Mouse (Mus musculus) natural killer cell, adult 2 months (primary cell): Measurements from ENCODE around the gene Cfap36.

Source experiments
- DNase-seq, 2 experiments: peaks; one replicate each; pipeline ENCODE4 v3.0.0; 2022; ENCODE audit warnings: low spot score in 2 of 2

Cfap36 gene

GRCm38 (mm10) chr11:29246883-29247650 is at the start of gene Cfap36:
Cfap36 (minus strand) TSS chr11:29247409.
- peak; percentile 91 for DNase-seq

GRCm38 (mm10) chr11:29287305-29287704 is 40.1 kb upstream of the Cfap36 start:
- no peak for DNase-seq

GRCm38 (mm10) chr11:29286040-29286439 is 38.8 kb upstream of the Cfap36 start:
- no peak for DNase-seq

- no peak for DNase-seq
Observed at GRCm38 (mm10) chr11:29274758-29275157, 27.5 kb upstream of the Cfap36 start.

GRCm38 (mm10) chr11:29267824-29268223 is 20.6 kb upstream of the Cfap36 start:
- DNase-seq = no peak

- no peak for DNase-seq
Observed at GRCm38 (mm10) chr11:29254643-29255042, 7.4 kb upstream of the Cfap36 start.

GRCm38 (mm10) chr11:29248386-29248785 is 1.2 kb upstream of the Cfap36 start:
- DNase-seq = no peak

- no peak for DNase-seq
Observed at GRCm38 (mm10) chr11:29247725-29248124, 516 bp upstream of the Cfap36 start.

- DNase-seq = no peak
Observed at GRCm38 (mm10) chr11:29245988-29246387, 1.2 kb downstream of the Cfap36 start.

GRCm38 (mm10) chr11:29241961-29242360 is 5.2 kb downstream of the Cfap36 start:
- no peak for DNase-seq

GRCm38 (mm10) chr11:29239353-29239752 is 7.9 kb downstream of the Cfap36 start:
- DNase-seq = no peak

- DNase-seq = no peak
Observed at GRCm38 (mm10) chr11:29238551-29238950, 8.7 kb downstream of the Cfap36 start.

GRCm38 (mm10) chr11:29238047-29238446 is 9.2 kb downstream of the Cfap36 start:
- no peak for DNase-seq

GRCm38 (mm10) chr11:29237364-29237763 is 9.8 kb downstream of the Cfap36 start:
- no peak for DNase-seq

GRCm38 (mm10) chr11:29233569-29233968 is 13.6 kb downstream of the Cfap36 start:
- no peak for DNase-seq

- DNase-seq = no peak
Observed at GRCm38 (mm10) chr11:29228957-29229356, 18.3 kb downstream of the Cfap36 start.

GRCm38 (mm10) chr11:29224754-29225153 is 22.5 kb downstream of the Cfap36 start:
- DNase-seq = no peak

GRCm38 (mm10) chr11:29222310-29222709 is 24.9 kb downstream of the Cfap36 start:
- DNase-seq = no peak

- DNase-seq = no peak
Observed at GRCm38 (mm10) chr11:29219055-29219454, 28.2 kb downstream of the Cfap36 start.

- DNase-seq = no peak
Observed at GRCm38 (mm10) chr11:29216196-29216595, 31.0 kb downstream of the Cfap36 start.

- no peak for DNase-seq
Observed at GRCm38 (mm10) chr11:29209774-29210173, 37.4 kb downstream of the Cfap36 start.

- no peak for DNase-seq
Observed at GRCm38 (mm10) chr11:29203653-29204052, 43.6 kb downstream of the Cfap36 start.

GRCm38 (mm10) chr11:29188981-29189380 is 58.2 kb downstream of the Cfap36 start:
- no peak for DNase-seq

GRCm38 (mm10) chr11:29181751-29182150 is 65.5 kb downstream of the Cfap36 start:
- DNase-seq = no peak
